Mouse (Mus musculus): ENCODE measurements around the gene AI854703. TPM values are rescaled to one million over a fixed set of nuclear protein-coding genes. Genes with fewer than 3 reads are reported as not detected.
A peak's percentile ranks its signal among the peaks of the same experiment; 100 is the strongest.

The AI854703 gene
- polyA plus RNA-seq, 1 experiment: 0.01 TPM

GRCm38 (mm10) chr6:48641391-48641790, 14.8 kb downstream of the AI854703 start:
- no peak overlapping the region for H3K4me3 ChIP-seq
- TF ChIP-seq POLR2AphosphoS2 (IDR thresholded peaks at IDR 0.05; ENCODE audit: insufficient read length, low read depth): no peak
- no peak for TF ChIP-seq USF1 (IDR thresholded peaks at IDR 0.05; ENCODE audit: low read depth)
- peaks cover 6% of the 10 kb centered on the region for H3K27me3 ChIP-seq (ENCODE audit: control insufficient read depth, insufficient read depth, insufficient read length)
- no peaks in the 10 kb centered on the region for H3K79me2 ChIP-seq (ENCODE audit: control insufficient read depth, insufficient read depth)
- H3K4me2 ChIP-seq (ENCODE audit: low read depth): no peak overlapping the region
- H3ac ChIP-seq (ENCODE audit: control insufficient read depth, insufficient read length): no peak overlapping the region
- H3K36me3 ChIP-seq (ENCODE audit: control insufficient read depth, insufficient read depth): no peaks in the 10 kb centered on the region

GRCm38 (mm10) chr6:48642764-48643292, 16.3 kb downstream of the AI854703 start:
- Histone ChIP-seq H3K27me3 (ENCODE audit: control insufficient read depth, insufficient read depth, insufficient read length) (peaks cover 6% of the 10 kb centered on the region), H3K4me3 (no peak overlapping the region), H3K36me3 (ENCODE audit: control insufficient read depth, insufficient read depth) (no peaks in the 10 kb centered on the region), H3K79me2 (ENCODE audit: control insufficient read depth, insufficient read depth) (no peaks in the 10 kb centered on the region), H3K4me2 (ENCODE audit: low read depth) (no peak overlapping the region), H3ac (ENCODE audit: control insufficient read depth, insufficient read length) (no peak overlapping the region)
- TF ChIP-seq USF1 (IDR thresholded peaks at IDR 0.05; ENCODE audit: low read depth) (no peak), POLR2AphosphoS2 (IDR thresholded peaks at IDR 0.05; ENCODE audit: insufficient read length, low read depth) (no peak), E2F4 (IDR thresholded peaks at IDR 0.05; ENCODE audit: insufficient read depth) (no peak), MYOD1 (IDR thresholded peaks at IDR 0.05; ENCODE audit: control insufficient read depth in 1 of 3, insufficient read length in 2 of 3, low read depth in 2 of 3) (no peak), SRF (IDR thresholded peaks at IDR 0.05; ENCODE audit: control insufficient read depth, insufficient read length, low read depth) (no peak), TCF3 (IDR thresholded peaks at IDR 0.05; ENCODE audit: insufficient read length, low read depth) (no peak), TCF12 (IDR thresholded peaks at IDR 0.05; ENCODE audit: insufficient read depth, poor library complexity, severe bottlenecking) (no peak), MYOG (IDR thresholded peaks at IDR 0.05; ENCODE audit: control insufficient read depth in 1 of 3, insufficient read depth in 1 of 3, insufficient read length in 2 of 3, low read depth in 2 of 3) (no peak), CEBPB (IDR thresholded peaks at IDR 0.05; ENCODE audit: insufficient read depth, poor library complexity, severe bottlenecking) (no peak), POLR2A (IDR thresholded peaks at IDR 0.05; ENCODE audit: insufficient read length, low read depth) (no peak), REST (IDR thresholded peaks at IDR 0.05; ENCODE audit: insufficient read depth, insufficient read length) (no peak), MAX (IDR thresholded peaks at IDR 0.05; ENCODE audit: low read depth) (no peak)

- H3K36me3 ChIP-seq (ENCODE audit: control insufficient read depth, insufficient read depth): no peaks in the 10 kb centered on the region
- H3K4me2 ChIP-seq (ENCODE audit: low read depth): peak overlapping the region; percentile 10
- H3K4me3 ChIP-seq: no peak overlapping the region
- no peaks in the 10 kb centered on the region for H3K79me2 ChIP-seq (ENCODE audit: control insufficient read depth, insufficient read depth)
- no peak for TF ChIP-seq USF1 (IDR thresholded peaks at IDR 0.05; ENCODE audit: low read depth)
- TF ChIP-seq POLR2A (IDR thresholded peaks at IDR 0.05; ENCODE audit: insufficient read length, low read depth): no peak
- no peak for TF ChIP-seq MYOG (IDR thresholded peaks at IDR 0.05; ENCODE audit: control insufficient read depth in 1 of 3, insufficient read depth in 1 of 3, insufficient read length in 2 of 3, low read depth in 2 of 3)
- TF ChIP-seq CEBPB (IDR thresholded peaks at IDR 0.05; ENCODE audit: insufficient read depth, poor library complexity, severe bottlenecking): no peak
- TF ChIP-seq TCF12 (IDR thresholded peaks at IDR 0.05; ENCODE audit: insufficient read depth, poor library complexity, severe bottlenecking): no peak
- TF ChIP-seq TCF3 (IDR thresholded peaks at IDR 0.05; ENCODE audit: insufficient read length, low read depth): no peak
- TF ChIP-seq E2F4 (IDR thresholded peaks at IDR 0.05; ENCODE audit: insufficient read depth): no peak
- TF ChIP-seq SRF (IDR thresholded peaks at IDR 0.05; ENCODE audit: control insufficient read depth, insufficient read length, low read depth): no peak
- no peak for TF ChIP-seq MAX (IDR thresholded peaks at IDR 0.05; ENCODE audit: low read depth)
- TF ChIP-seq REST (IDR thresholded peaks at IDR 0.05; ENCODE audit: insufficient read depth, insufficient read length): no peak
- no peak for TF ChIP-seq MYOD1 (IDR thresholded peaks at IDR 0.05; ENCODE audit: control insufficient read depth in 1 of 3, insufficient read length in 2 of 3, low read depth in 2 of 3)
- TF ChIP-seq POLR2AphosphoS2 (IDR thresholded peaks at IDR 0.05; ENCODE audit: insufficient read length, low read depth): no peak
- H3ac ChIP-seq (ENCODE audit: control insufficient read depth, insufficient read length): no peak overlapping the region
- peaks cover 6% of the 10 kb centered on the region for H3K27me3 ChIP-seq (ENCODE audit: control insufficient read depth, insufficient read depth, insufficient read length)
Observed at GRCm38 (mm10) chr6:48645660-48646308, 19.2 kb downstream of the AI854703 start.

- Histone ChIP-seq H3K4me2 (ENCODE audit: low read depth) (no peak overlapping the region), H3K36me3 (ENCODE audit: control insufficient read depth, insufficient read depth) (no peaks in the 10 kb centered on the region), H3K79me2 (ENCODE audit: control insufficient read depth, insufficient read depth) (no peaks in the 10 kb centered on the region), H3K4me3 (no peak overlapping the region), H3ac (ENCODE audit: control insufficient read depth, insufficient read length) (no peak overlapping the region), H3K27me3 (ENCODE audit: control insufficient read depth, insufficient read depth, insufficient read length) (peaks cover 6% of the 10 kb centered on the region)
- TF ChIP-seq E2F4 (IDR thresholded peaks at IDR 0.05; ENCODE audit: insufficient read depth): no peak
Observed at GRCm38 (mm10) chr6:48646309-48646690, 19.7 kb downstream of the AI854703 start.

- peaks cover 6% of the 10 kb centered on the region for H3K27me3 ChIP-seq (ENCODE audit: control insufficient read depth, insufficient read depth, insufficient read length)
- no peaks in the 10 kb centered on the region for H3K79me2 ChIP-seq (ENCODE audit: control insufficient read depth, insufficient read depth)
- H3ac ChIP-seq (ENCODE audit: control insufficient read depth, insufficient read length): no peak within 1 kb of the TSS
- TF ChIP-seq USF1 (IDR thresholded peaks at IDR 0.05; ENCODE audit: low read depth) (no peak), TCF12 (IDR thresholded peaks at IDR 0.05; ENCODE audit: insufficient read depth, poor library complexity, severe bottlenecking) (no peak), REST (IDR thresholded peaks at IDR 0.05; ENCODE audit: insufficient read depth, insufficient read length) (no peak), MYOG (IDR thresholded peaks at IDR 0.05; ENCODE audit: control insufficient read depth in 1 of 3, insufficient read depth in 1 of 3, insufficient read length in 2 of 3, low read depth in 2 of 3) (no peak), SRF (IDR thresholded peaks at IDR 0.05; ENCODE audit: control insufficient read depth, insufficient read length, low read depth) (no peak), POLR2AphosphoS2 (IDR thresholded peaks at IDR 0.05; ENCODE audit: insufficient read length, low read depth) (no peak), MYOD1 (IDR thresholded peaks at IDR 0.05; ENCODE audit: control insufficient read depth in 1 of 3, insufficient read length in 2 of 3, low read depth in 2 of 3) (no peak), POLR2A (IDR thresholded peaks at IDR 0.05; ENCODE audit: insufficient read length, low read depth) (no peak), E2F4 (IDR thresholded peaks at IDR 0.05; ENCODE audit: insufficient read depth) (no peak), TCF3 (IDR thresholded peaks at IDR 0.05; ENCODE audit: insufficient read length, low read depth) (no peak), MAX (IDR thresholded peaks at IDR 0.05; ENCODE audit: low read depth) (no peak), CEBPB (IDR thresholded peaks at IDR 0.05; ENCODE audit: insufficient read depth, poor library complexity, severe bottlenecking) (no peak)
- no peak within 1 kb of the TSS for H3K4me3 ChIP-seq
- no peaks in the 10 kb centered on the region for H3K36me3 ChIP-seq (ENCODE audit: control insufficient read depth, insufficient read depth)
- no peak within 1 kb of the TSS for H3K4me2 ChIP-seq (ENCODE audit: low read depth)
Observed at GRCm38 (mm10) chr6:48646995-48647394, 20.4 kb downstream of the AI854703 start, which contains the start of gene Gimap8. Gimap8 (plus strand) TSS chr6:48647234.
